Mouse (Mus musculus): ENCODE measurements around the gene Rraga.

- TF ChIP-seq POLR2A (IDR thresholded peaks at IDR 0.05; ENCODE audit: low read depth, low read length) = no peak
- no peak for TF ChIP-seq CTCF (conservative IDR thresholded peaks at IDR 0.05; ENCODE audit: insufficient read depth, insufficient read length, low read depth, low read length)
Measured at GRCm38 (mm10) chr4:86548332-86548731, 27.1 kb upstream of the Rraga start.
